Mouse (Mus musculus): ENCODE measurements at regions not wholly inside any gene's neighbourhood (a gene's known extent, or its start where the extent isn't known, plus 50 kb on each side); places are given as distances from the start of the nearest gene placed in this dataset.

GRCm38 (mm10) chr2:78804931-78805330, 63.0 kb upstream of the Ube2e3 start:
- DNase-seq (ENCODE audit: low spot score in 2 of 2), result no peak

DNA sequence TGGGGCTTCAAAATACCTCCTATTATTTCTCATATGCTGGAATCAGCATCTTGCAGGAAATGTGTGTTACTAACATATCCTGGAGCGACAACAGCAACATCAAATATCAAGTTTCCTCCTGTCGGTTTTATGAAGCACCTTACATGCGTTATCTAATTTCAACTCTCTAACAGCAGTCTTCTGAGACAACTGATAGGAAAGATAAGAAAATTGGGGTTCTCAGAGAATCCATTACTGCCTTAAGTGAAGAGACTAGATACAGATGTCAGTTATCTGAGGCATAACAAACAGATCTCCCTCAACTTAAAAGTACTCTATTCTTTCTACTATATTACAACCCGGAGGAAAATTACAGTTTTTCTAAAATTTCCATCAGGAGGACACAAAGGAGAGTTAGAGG, 64.4 kb upstream of the Ube2e3 start:
- DNase-seq (ENCODE audit: low spot score in 2 of 2), result no peak

DNA sequence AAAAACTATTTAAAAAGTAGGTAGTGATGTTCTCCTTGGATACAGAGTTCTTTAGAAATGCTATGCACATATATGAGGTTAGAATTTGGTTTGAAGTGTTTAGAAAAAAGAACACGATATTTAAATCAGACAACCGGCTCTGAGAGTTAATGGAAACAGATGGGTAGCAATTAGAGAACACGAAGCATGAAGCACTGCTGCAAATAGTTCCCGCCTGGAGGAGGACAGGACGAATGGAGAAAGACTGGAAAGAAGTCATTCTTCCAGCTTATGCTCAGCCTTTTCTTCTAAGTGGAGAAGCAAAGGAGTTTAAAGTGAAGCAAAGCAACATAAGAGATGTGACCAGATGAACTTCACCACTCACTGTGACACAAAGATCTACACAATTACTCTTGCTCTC, 72.5 kb upstream of the Ube2e3 start:
- no peak for DNase-seq (ENCODE audit: low spot score in 2 of 2)

GRCm38 (mm10) chr2:78794734-78795133, 73.2 kb upstream of the Ube2e3 start:
- DNase-seq (ENCODE audit: low spot score in 2 of 2), result no peak

- DNase-seq (ENCODE audit: low spot score in 2 of 2), result no peak
Observed at GRCm38 (mm10) chr2:78789124-78789523, 78.8 kb upstream of the Ube2e3 start.

DNA sequence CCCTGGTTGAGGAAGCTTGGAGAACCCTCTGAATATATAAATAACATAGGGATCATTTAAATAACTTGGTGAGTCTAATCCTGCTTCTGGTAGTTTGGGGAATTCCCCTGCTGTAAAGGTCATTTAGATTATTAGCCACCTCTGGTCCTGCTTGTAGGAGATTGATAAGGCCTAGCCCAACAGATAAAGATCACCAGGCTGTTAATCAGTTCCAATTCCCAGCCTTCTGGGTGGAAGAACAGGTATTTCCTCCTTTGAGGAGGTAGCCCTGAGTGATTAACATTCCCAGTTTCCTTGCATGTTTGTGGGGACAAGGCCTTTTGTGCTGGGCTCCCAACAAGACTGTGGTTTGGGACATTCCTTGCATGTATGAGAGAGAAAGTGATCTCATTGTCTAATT, 79.7 kb upstream of the Ube2e3 start:
- DNase-seq (ENCODE audit: low spot score in 2 of 2), result no peak

GRCm38 (mm10) chr2:78779949-78780348, 88.0 kb upstream of the Ube2e3 start:
- DNase-seq (ENCODE audit: low spot score in 2 of 2), result no peak

GRCm38 (mm10) chr2:78777589-78777988, 90.3 kb upstream of the Ube2e3 start:
- no peak for DNase-seq (ENCODE audit: low spot score in 2 of 2)

DNA sequence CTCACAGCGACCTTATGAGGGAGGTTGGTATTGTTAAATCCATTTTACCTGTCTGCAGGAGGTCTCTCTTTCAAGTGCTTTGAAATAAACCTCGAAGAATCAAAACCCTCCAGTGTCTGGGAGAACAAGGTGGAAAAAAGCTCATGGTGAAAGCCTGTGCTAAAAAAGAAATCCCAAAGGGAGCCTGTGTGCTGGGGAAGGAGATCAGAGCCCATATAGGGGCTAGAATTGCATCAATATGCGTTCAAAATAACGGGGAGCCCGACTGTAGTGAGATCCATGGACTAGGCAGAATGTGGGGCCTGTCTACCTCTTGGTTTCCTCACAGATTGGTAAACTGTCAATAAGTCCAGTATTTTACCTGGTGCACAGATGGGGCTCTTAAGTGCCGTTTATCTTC, 113.6 kb upstream of the Ube2e3 start:
- DNase-seq (ENCODE audit: low spot score in 2 of 2), result no peak

DNA sequence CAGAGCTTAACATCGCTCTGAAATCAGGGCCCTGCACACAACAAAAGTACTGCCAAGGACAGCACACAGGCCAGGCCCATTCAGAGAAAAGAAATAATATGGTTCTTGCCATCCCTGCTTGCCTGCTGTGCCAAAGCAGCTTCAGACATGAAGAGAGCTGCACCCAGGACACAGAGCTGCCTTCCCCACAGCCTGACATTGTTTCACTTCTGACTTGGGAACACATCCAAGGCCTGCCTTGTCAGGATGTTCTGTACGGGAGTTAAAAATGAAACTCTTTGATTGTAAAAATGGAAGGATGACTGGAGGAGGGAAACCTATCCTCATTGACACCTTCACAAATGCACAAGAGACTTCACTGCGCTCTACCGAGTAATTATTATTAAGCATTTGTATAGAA, 114.0 kb upstream of the Ube2e3 start:
- no peak for DNase-seq (ENCODE audit: low spot score in 2 of 2)

- no peak for DNase-seq (ENCODE audit: low spot score in 2 of 2)
Observed at GRCm38 (mm10) chr2:78730161-78730560, 137.8 kb upstream of the Ube2e3 start.

- DNase-seq (ENCODE audit: low spot score in 2 of 2), result no peak
Observed at GRCm38 (mm10) chr2:78726060-78726459, 141.9 kb upstream of the Ube2e3 start.

DNA sequence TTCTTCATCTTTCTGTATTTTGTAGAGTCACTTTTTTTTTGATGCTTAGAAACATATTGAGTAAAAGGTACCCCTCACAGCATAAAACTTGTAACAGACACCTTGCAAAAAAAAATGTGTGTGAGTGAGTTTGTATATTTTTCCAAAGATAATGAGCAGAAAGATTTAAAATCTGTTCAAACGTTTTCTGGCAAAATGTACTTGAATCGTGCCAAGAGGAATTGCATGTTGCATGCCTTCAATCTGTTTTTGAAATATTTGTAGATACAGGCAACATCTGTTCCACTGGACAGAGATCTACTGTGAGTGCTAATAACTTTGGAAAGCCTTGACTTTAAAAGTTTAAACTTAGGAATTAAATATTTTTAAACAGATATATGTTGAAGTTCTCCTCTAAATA, 143.5 kb upstream of the Ube2e3 start:
- no peak for DNase-seq (ENCODE audit: low spot score in 2 of 2)

- DNase-seq (ENCODE audit: low spot score in 2 of 2), result no peak
Observed at GRCm38 (mm10) chr2:78723423-78723822, 144.5 kb upstream of the Ube2e3 start.

DNA sequence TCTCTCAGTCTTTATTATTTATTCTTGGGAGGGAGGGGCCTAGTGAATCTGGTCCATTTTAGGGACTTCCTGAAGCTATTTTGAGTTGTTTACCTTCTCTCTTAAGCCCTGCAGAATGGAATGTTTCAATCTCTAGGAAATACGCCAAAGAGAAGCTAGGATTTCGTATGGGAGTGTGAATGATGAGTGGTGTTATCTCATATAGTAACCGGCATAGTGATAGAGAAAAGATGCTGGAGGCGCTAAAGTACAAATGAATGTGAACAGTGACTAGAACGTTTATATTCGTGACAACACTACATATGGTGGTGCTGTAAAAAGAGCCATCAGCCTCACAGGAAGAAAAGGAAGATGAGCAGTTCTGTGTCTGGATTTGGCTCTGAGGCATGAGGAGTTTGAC, 145.2 kb upstream of the Ube2e3 start:
- DNase-seq (ENCODE audit: low spot score in 2 of 2), result no peak

DNA sequence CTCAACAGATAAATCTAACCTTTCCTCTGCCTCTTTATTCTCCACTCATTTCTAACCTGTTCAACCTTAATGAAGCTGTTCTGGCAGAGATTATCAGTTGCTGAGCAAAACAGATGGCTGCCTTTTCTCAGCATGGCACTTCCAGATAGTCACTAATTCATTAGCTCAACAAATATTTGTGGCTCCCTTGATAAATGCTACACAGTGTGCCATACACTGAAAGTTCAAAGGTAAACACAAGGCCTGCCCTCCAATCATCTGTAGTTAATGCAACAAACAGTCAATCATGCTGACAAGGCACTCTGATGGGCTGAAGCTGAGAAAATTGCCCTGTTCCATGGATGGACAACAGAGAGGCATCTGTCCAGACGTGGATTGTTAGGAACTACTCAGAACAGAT, 149.4 kb upstream of the Ube2e3 start:
- no peak for DNase-seq (ENCODE audit: low spot score in 2 of 2)

DNA sequence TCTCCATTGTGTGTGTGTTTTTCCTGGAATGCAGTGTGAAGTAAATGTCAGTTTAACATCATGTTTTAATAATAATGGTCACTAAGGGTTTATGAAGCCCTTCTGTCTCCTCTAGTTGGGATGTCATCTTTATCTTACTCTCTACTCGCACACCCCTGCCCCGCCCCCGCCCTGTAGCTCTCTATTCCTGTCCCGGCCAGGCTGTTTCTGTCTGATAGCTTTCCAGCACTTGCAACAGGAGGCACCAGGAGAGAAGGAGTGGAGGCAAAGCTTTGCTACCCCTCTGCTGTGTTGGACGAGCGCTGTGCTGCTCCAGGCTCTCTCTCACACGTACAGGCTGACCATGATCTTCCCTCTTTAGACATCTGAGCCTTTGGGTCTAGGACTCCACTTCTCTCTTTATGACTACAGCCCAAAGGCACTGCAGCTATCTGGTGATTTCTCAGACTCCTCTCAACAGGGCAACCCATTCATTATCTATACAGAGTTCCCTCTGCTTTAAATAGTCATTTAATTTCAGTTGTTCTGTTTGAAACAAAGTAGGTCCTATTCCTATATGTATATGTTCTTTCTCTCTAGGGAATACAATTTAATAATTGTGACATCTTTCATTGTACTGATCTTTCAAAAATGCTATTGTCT, 151.6 kb upstream of the Ube2e3 start:
- no peak for DNase-seq (ENCODE audit: low spot score in 2 of 2)

- DNase-seq (ENCODE audit: low spot score in 2 of 2), result no peak
Observed at GRCm38 (mm10) chr2:78694851-78695250, 173.1 kb upstream of the Ube2e3 start.

- no peak for DNase-seq (ENCODE audit: low spot score in 2 of 2)
Observed at GRCm38 (mm10) chr2:78656668-78657067, 211.3 kb upstream of the Ube2e3 start.

DNA sequence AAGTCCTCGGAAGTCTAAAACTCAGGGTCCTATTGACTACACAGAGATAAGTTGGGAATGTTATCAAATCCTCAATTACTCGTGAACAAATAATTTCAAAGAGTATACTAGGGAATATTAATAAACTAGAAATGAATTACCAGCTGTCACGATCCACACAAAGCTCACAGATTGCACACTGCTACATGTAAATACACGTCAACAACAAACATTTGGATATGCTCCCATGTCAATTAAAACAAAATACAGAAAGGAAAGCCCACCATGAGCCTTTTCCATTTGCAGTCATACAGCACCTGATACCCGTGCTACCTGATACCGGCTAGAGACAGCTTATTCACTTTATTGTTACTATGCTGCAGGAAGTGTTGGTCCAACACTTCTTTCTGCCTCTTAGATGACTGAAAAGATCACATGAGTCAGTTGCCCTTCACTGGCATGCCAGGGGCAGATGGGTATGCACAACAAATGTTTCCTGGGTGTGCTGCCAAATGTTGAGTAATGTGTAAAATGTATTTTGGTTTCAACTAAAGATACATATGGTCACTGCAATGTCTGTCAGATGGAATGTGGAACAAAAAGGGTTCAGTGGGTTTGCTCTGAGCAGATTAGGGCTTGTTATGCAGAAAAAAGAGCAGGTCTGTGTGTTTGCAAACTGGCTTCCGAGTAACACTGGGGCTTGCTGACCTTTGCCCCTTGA, 212.6 kb upstream of the Ube2e3 start:
- DNase-seq (ENCODE audit: low spot score in 2 of 2), result no peak

DNA sequence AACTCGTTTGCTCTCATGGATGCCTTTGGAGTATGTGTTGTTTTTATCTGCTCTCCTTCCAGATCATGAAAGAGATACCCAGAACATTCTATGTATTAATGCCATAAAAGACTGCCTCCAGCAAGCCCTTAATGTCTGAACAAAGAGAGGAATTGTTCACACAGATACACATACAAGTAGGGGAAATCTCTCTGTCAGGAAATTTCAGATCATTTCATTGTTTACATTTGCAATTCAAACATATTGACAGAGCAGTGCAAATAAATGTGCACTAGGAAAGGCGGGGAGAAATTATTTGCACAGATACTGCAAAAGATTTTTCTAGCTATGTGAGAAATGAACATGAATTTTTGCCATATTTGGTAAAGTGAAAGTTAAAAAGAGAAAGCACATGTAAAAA, 216.4 kb upstream of the Ube2e3 start:
- no peak for DNase-seq (ENCODE audit: low spot score in 2 of 2)

- DNase-seq (ENCODE audit: low spot score in 2 of 2), result no peak
Observed at GRCm38 (mm10) chr2:78640361-78640760, 227.6 kb upstream of the Ube2e3 start.

GRCm38 (mm10) chr2:78625264-78625663, 242.7 kb upstream of the Ube2e3 start:
- no peak for DNase-seq (ENCODE audit: low spot score in 2 of 2)

GRCm38 (mm10) chr2:78606388-78606787, 261.5 kb upstream of the Ube2e3 start:
- DNase-seq (ENCODE audit: low spot score in 2 of 2), result peak in 1 of 2 experiments; percentile 9

Measured in frontal cortex, postnatal 14 days (tissue).